Comparison of ENCODE assay signal across 11 mouse cellular contexts in genomic region chr8:104393767-104394166, GRCm38 (mm10). TPM values are rescaled to one million over a fixed set of nuclear protein-coding genes. Genes with fewer than 3 reads are reported as not detected.
DNase-seq lines count a peak whose midpoint lies in the region; ATAC-seq lines count a peak whose summit lies in the region.
"Had no signal": no experiment of that assay in that cellular context is flagged by ENCODE, and none has a peak within 500 bp of the region (broad histone marks: within the 10 kb centered on the region; RNA-seq: fewer than 3 reads in every experiment).

No protein-coding gene starts in this region.

- peaks cover 3% of the 10 kb centered on the region; the same call in 1 of the 2 replicates for H3K9me3 ChIP-seq in kidney, embryonic 14.5 days (ENCODE audit: control insufficient read depth, low read length)
- peaks cover 4% of the 10 kb centered on the region; the same call in 1 of the 2 replicates for H3K9me3 ChIP-seq in forebrain, embryonic 10.5 days
- H3K9me3 ChIP-seq in liver, embryonic 13.5 days (replicated peaks): 0 out of 2 replicates have a peak, but pooled peaks cover 3% of the 10 kb centered on the region
- peaks cover 6% of the 10 kb centered on the region; the same call in 1 of the 2 replicates for H3K9me3 ChIP-seq in neural tube, embryonic 13.5 days

- no peak overlapping the region for H3K9ac ChIP-seq in kidney, embryonic 14.5 days (ENCODE audit: low read depth, low read length)
- no peak overlapping the region for H3K9ac ChIP-seq in liver, embryonic 13.5 days
- peak overlapping the region; percentile 89; the same call in 1 of the 2 replicates for H3K9ac ChIP-seq in neural tube, embryonic 13.5 days

- WGBS in kidney, embryonic 14.5 days: 79% methylated on average over 6 of the region's 6 CpGs
- WGBS in forebrain, embryonic 10.5 days: 87% methylated on average over 6 of the region's 6 CpGs
- 87% methylated on average over 6 of the region's 6 CpGs for WGBS in liver, embryonic 13.5 days (ENCODE audit: insufficient replicate concordance)
- WGBS in neural tube, embryonic 13.5 days: 93% methylated on average over 6 of the region's 6 CpGs

- H3K36me3 ChIP-seq in kidney, embryonic 14.5 days (ENCODE audit: control insufficient read depth, insufficient read depth, low read length): no peaks in the 10 kb centered on the region; the same call in 1 of the 2 replicates
- 0 out of 2 replicates have a peak, but pooled peaks cover 4% of the 10 kb centered on the region for H3K36me3 ChIP-seq in forebrain, embryonic 10.5 days (replicated peaks)
- H3K36me3 ChIP-seq in liver, embryonic 13.5 days: no peaks in the 10 kb centered on the region
- no peaks in the 10 kb centered on the region for H3K36me3 ChIP-seq in neural tube, embryonic 13.5 days

- no peak overlapping the region for H3K27ac ChIP-seq in kidney, embryonic 14.5 days (ENCODE audit: low read depth, low read length)
- no peak overlapping the region for H3K27ac ChIP-seq in forebrain, embryonic 10.5 days
- no peak overlapping the region for H3K27ac ChIP-seq in liver, embryonic 13.5 days
- no peak overlapping the region for H3K27ac ChIP-seq in neural tube, embryonic 13.5 days (replicated peaks)

- no peak for ATAC-seq in kidney, embryonic 14.5 days (ENCODE audit: low FRiP score, low TSS enrichment)
- no peak for ATAC-seq in liver, embryonic 13.5 days (ENCODE audit: low read depth)
- no peak for ATAC-seq in neural tube, embryonic 13.5 days (ENCODE audit: low read depth)

- H3K4me3 ChIP-seq in kidney, embryonic 14.5 days (ENCODE audit: low read length): peak overlapping the region; percentile 86; the same call in 1 of the 2 replicates
- peak overlapping the region; percentile 87; the same call in 1 of the 2 replicates for H3K4me3 ChIP-seq in forebrain, embryonic 10.5 days
- H3K4me3 ChIP-seq in liver, embryonic 13.5 days (replicated peaks): no peak overlapping the region
- peak overlapping the region; percentile 85; the same call in 1 of the 2 replicates for H3K4me3 ChIP-seq in neural tube, embryonic 13.5 days
- H3K4me3 ChIP-seq: erythroblast, embryonic 14.5 days had no signal

- H3K4me2 ChIP-seq in kidney, embryonic 14.5 days (replicated peaks; ENCODE audit: low read depth, low read length): peak overlapping the region; percentile 95
- 0 out of 2 replicates have a peak overlapping the region, but pooled peaks have one; percentile 91 for H3K4me2 ChIP-seq in liver, embryonic 13.5 days
- peak overlapping the region; percentile 95 for H3K4me2 ChIP-seq in neural tube, embryonic 13.5 days

- peaks cover 12% of the 10 kb centered on the region; the same call in 1 of the 2 replicates for H3K4me1 ChIP-seq in kidney, embryonic 14.5 days (ENCODE audit: control insufficient read depth, insufficient read depth, low read length)
- peaks cover 28% of the 10 kb centered on the region for H3K4me1 ChIP-seq in forebrain, embryonic 10.5 days
- peaks cover 13% of the 10 kb centered on the region for H3K4me1 ChIP-seq in liver, embryonic 13.5 days (replicated peaks)
- H3K4me1 ChIP-seq in neural tube, embryonic 13.5 days (replicated peaks): peaks cover 23% of the 10 kb centered on the region

- no peaks in the 10 kb centered on the region for H3K27me3 ChIP-seq in kidney, embryonic 14.5 days (ENCODE audit: control insufficient read depth, insufficient read depth, low read length)
- H3K27me3 ChIP-seq in forebrain, embryonic 10.5 days (ENCODE audit: poor library complexity, severe bottlenecking): no peaks in the 10 kb centered on the region
- H3K27me3 ChIP-seq in liver, embryonic 13.5 days: peaks cover 28% of the 10 kb centered on the region
- H3K27me3 ChIP-seq in neural tube, embryonic 13.5 days: no peaks in the 10 kb centered on the region

- no peak for DNase-seq in kidney, postnatal 36 days
- no peak for DNase-seq in forebrain, embryonic 10.5 days (ENCODE audit: extremely low spot score, low spot score)
- DNase-seq in liver, embryonic 13.5 days: no peak
- no peak for DNase-seq in spleen, postnatal 4 days (ENCODE audit: low spot score in 2 of 2)
- DNase-seq in kidney, adult 8-10 months: no peak
- no peak for DNase-seq in thymus, postnatal 10 days (ENCODE audit: low spot score in 2 of 2)
- DNase-seq: adrenal gland, adult 8-10 months; right cerebral cortex, postnatal 4 days had no signal

RNA-seq across cellular contexts. Expression of gene Cmtm4, which starts 1.8 kb away (rescaled TPM):
- polyA plus RNA-seq in kidney, embryonic 14.5 days (2014; fragmentation: Nextera tagmentation; extraction: Ambion mirVana): 5.6 and 6.4 TPM in 2 replicates
- polyA plus RNA-seq in forebrain, embryonic 10.5 days (2016; fragmentation: Nextera tagmentation; extraction: Ambion mirVana): 2.2 and 2.5 TPM in 2 replicates
- 0.40 and 0.56 TPM in 2 replicates for polyA plus RNA-seq in liver, embryonic 13.5 days (2015; fragmentation: Nextera tagmentation; extraction: Ambion mirVana)
- polyA plus RNA-seq in neural tube, embryonic 13.5 days (2015; fragmentation: Nextera tagmentation; extraction: Ambion mirVana): 1.6 and 1.9 TPM in 2 replicates

RNA-seq across cellular contexts. Expression of gene Dync1li2, which starts 49.1 kb away (rescaled TPM):
- polyA plus RNA-seq in kidney, embryonic 14.5 days (2014; fragmentation: Nextera tagmentation; extraction: Ambion mirVana): 25.8 and 56.6 TPM in 2 replicates
- 81.5 and 81.9 TPM in 2 replicates for polyA plus RNA-seq in forebrain, embryonic 10.5 days (2016; fragmentation: Nextera tagmentation; extraction: Ambion mirVana)
- polyA plus RNA-seq in liver, embryonic 13.5 days (2015; fragmentation: Nextera tagmentation; extraction: Ambion mirVana): 13.5 and 16.2 TPM in 2 replicates
- 95.5 and 104 TPM in 2 replicates for polyA plus RNA-seq in neural tube, embryonic 13.5 days (2015; fragmentation: Nextera tagmentation; extraction: Ambion mirVana)

RNA-seq across cellular contexts. Expression of gene Cmtm3, which starts 54.6 kb away (rescaled TPM):
- polyA plus RNA-seq in kidney, embryonic 14.5 days (2014; fragmentation: Nextera tagmentation; extraction: Ambion mirVana): 167 and 169 TPM in 2 replicates
- polyA plus RNA-seq in forebrain, embryonic 10.5 days (2016; fragmentation: Nextera tagmentation; extraction: Ambion mirVana): 68.5 and 70.9 TPM in 2 replicates
- polyA plus RNA-seq in liver, embryonic 13.5 days (2015; fragmentation: Nextera tagmentation; extraction: Ambion mirVana): 20.9 and 23.5 TPM in 2 replicates
- 54.3 and 60.0 TPM in 2 replicates for polyA plus RNA-seq in neural tube, embryonic 13.5 days (2015; fragmentation: Nextera tagmentation; extraction: Ambion mirVana)
